Mouse (Mus musculus): Measurements from ENCODE around the gene Pfn3. TPM values are rescaled to one million over a fixed set of nuclear protein-coding genes. Genes with fewer than 3 reads are reported as not detected.

Gene Pfn3
- total and polyA plus RNA-seq, 3 experiments = not detected

GRCm38 (mm10) chr13:55369531-55370114 is 45.4 kb downstream of the Pfn3 start, which contains the start of gene Rgs14 (continued):
- TF ChIP-seq ELF1 (IDR thresholded peaks at IDR 0.05; ENCODE audit: low read depth, low read length) = peak; percentile 56
- TF ChIP-seq ETS1 (IDR thresholded peaks at IDR 0.05; ENCODE audit: low read depth, low read length) = peak; percentile 43; the same call in 1 of the 2 replicates
- TF ChIP-seq POLR2AphosphoS2 (IDR thresholded peaks at IDR 0.05; ENCODE audit: low read length) = no peak
- TF ChIP-seq MAFK (IDR thresholded peaks at IDR 0.05; ENCODE audit: borderline replicate concordance, low read depth, low read length) = no peak
- no peak for TF ChIP-seq ZC3H11A (IDR thresholded peaks at IDR 0.05; ENCODE audit: low read depth, low read length)
- peak; percentile 90 for TF ChIP-seq SIN3A (IDR thresholded peaks at IDR 0.05; ENCODE audit: low read length)
- TF ChIP-seq ZKSCAN1 (IDR thresholded peaks at IDR 0.05; ENCODE audit: low read depth, low read length) = no peak
- TF ChIP-seq MYC (IDR thresholded peaks at IDR 0.05; ENCODE audit: low read depth, low read length) = peak; percentile 65; the same call in 1 of the 2 replicates
- TF ChIP-seq UBTF (IDR thresholded peaks at IDR 0.05; ENCODE audit: borderline replicate concordance, insufficient read depth, low read depth, low read length) = no peak
- no peak for TF ChIP-seq E2F4 (IDR thresholded peaks at IDR 0.05; ENCODE audit: borderline replicate concordance, low read depth, low read length)
- TF ChIP-seq ZMIZ1 (IDR thresholded peaks at IDR 0.05; ENCODE audit: low read depth, low read length) = no peak
- TF ChIP-seq USF1 (IDR thresholded peaks at IDR 0.05; ENCODE audit: low read depth, low read length) = no peak
- TF ChIP-seq EP300 (IDR thresholded peaks at IDR 0.05; ENCODE audit: low read depth in 1 of 2, low read length in 2 of 2) = peak; percentile 41 to 48

GRCm38 (mm10) chr13:55368401-55368800 is 46.6 kb downstream of the Pfn3 start:
- Histone ChIP-seq H3K9me3 (replicated peaks; ENCODE audit: insufficient read depth, low read length) (no peaks in the 10 kb centered on the region), H3K27me3 (ENCODE audit: control insufficient read depth in 1 of 2, insufficient read depth in 2 of 2, low read length in 2 of 2) (no peaks in the 10 kb centered on the region), H3K4me1 (ENCODE audit: control insufficient read depth in 1 of 2, insufficient read depth in 2 of 2, low read length in 2 of 2) (peaks cover 3 to 46% of the 10 kb centered on the region in 2 experiments; a peak in 3 of 4 replicates), H3K4me3 (ENCODE audit: control insufficient read depth in 1 of 2, insufficient read depth in 1 of 2, low read depth in 2 of 2, low read length in 2 of 2) (no peak overlapping the region), H3K36me3 (ENCODE audit: control insufficient read depth in 1 of 2, insufficient read depth in 2 of 2, low read length in 2 of 2) (peaks cover 0 to 21% of the 10 kb centered on the region in 2 experiments; a peak in 2 of 4 replicates), H3K79me2 (ENCODE audit: control insufficient read depth, insufficient read depth, low read length, poor library complexity) (peaks cover 8% of the 10 kb centered on the region), H3K9ac (ENCODE audit: control insufficient read depth, low read depth, low read length, poor library complexity, severe bottlenecking) (no peak overlapping the region), H3K27ac (ENCODE audit: control insufficient read depth, low read depth, low read length) (no peak overlapping the region)
- no peak for TF ChIP-seq POLR2A (IDR thresholded peaks at IDR 0.05; ENCODE audit: control insufficient read depth in 1 of 2, insufficient read depth in 1 of 2, low read depth in 1 of 2, low read length in 2 of 2, poor library complexity in 1 of 2)
- TF ChIP-seq SMC3 (IDR thresholded peaks at IDR 0.05; ENCODE audit: low read depth, low read length) = peak; percentile 20; the same call in 1 of the 2 replicates
- TF ChIP-seq MAFK (IDR thresholded peaks at IDR 0.05; ENCODE audit: borderline replicate concordance, low read depth, low read length) = no peak
- peak in 1 of 3 experiments; percentile 24; a peak in 2 of 6 replicates for TF ChIP-seq CTCF (IDR thresholded peaks at IDR 0.05 in 2 of 3, conservative IDR thresholded peaks at IDR 0.05 in 1 of 3; ENCODE audit: control insufficient read depth in 1 of 3, insufficient read depth in 1 of 3, low read depth in 2 of 3, low read length in 3 of 3, poor library complexity in 1 of 3, severe bottlenecking in 1 of 3)
- no peak for TF ChIP-seq HCFC1 (IDR thresholded peaks at IDR 0.05; ENCODE audit: low read depth, low read length)
- peak; percentile 31 for DNase-seq (ENCODE audit: low read depth, low spot score)

Other genes starting within 250 kb of the Pfn3 start
- gene Nsd1, start 205.4 kb downstream of the Pfn3 start, total RNA-seq (2012; rRNA removed) = 10.0 and 13.3 TPM in 2 replicates
- 10 to 100 TPM in 1 of 2 experiments, 1 to 10 TPM in 1; 6.3 to 59.3 TPM for gene Nsd1, start 205.4 kb downstream of the Pfn3 start, polyA plus RNA-seq (2012; ENCODE audit: insufficient read depth in 1 of 2, insufficient read length in 2 of 2, low read depth in 1 of 2, low replicate concordance in 2 of 2, missing spikeins in 1 of 2)
- 203 and 263 TPM in 2 replicates for gene Prelid1, start 94.7 kb downstream of the Pfn3 start, total RNA-seq (2012; rRNA removed)
- gene Prelid1, start 94.7 kb downstream of the Pfn3 start, polyA plus RNA-seq (2012; ENCODE audit: insufficient read depth in 1 of 2, insufficient read length in 2 of 2, low read depth in 1 of 2, low replicate concordance in 2 of 2, missing spikeins in 1 of 2) = 100 to 1,000 TPM in 1 of 2 experiments, not detected in 1; 630 TPM
- gene Rab24, start 93.3 kb downstream of the Pfn3 start, total RNA-seq (2012; rRNA removed) = 74.3 and 75.8 TPM in 2 replicates
- gene Rab24, start 93.3 kb downstream of the Pfn3 start, polyA plus RNA-seq (2012; ENCODE audit: insufficient read depth in 1 of 2, insufficient read length in 2 of 2, low read depth in 1 of 2, low replicate concordance in 2 of 2, missing spikeins in 1 of 2) = 10 to 100 TPM in 1 of 2 experiments, not detected in 1; 71.0 TPM
- 3.9 and 4.7 TPM in 2 replicates for gene Mxd3, start 85.4 kb downstream of the Pfn3 start, total RNA-seq (2012; rRNA removed)
- 1 to 10 TPM in 1 of 2 experiments, not detected in 1; 9.3 TPM for gene Mxd3, start 85.4 kb downstream of the Pfn3 start, polyA plus RNA-seq (2012; ENCODE audit: insufficient read depth in 1 of 2, insufficient read length in 2 of 2, low read depth in 1 of 2, low replicate concordance in 2 of 2, missing spikeins in 1 of 2)
- 132 and 145 TPM in 2 replicates for gene Lman2, start 52.4 kb downstream of the Pfn3 start, total RNA-seq (2012; rRNA removed)
- gene Lman2, start 52.4 kb downstream of the Pfn3 start, polyA plus RNA-seq (2012; ENCODE audit: insufficient read depth in 1 of 2, insufficient read length in 2 of 2, low read depth in 1 of 2, low replicate concordance in 2 of 2, missing spikeins in 1 of 2) = 100 to 1,000 TPM in 1 of 2 experiments, 10 to 100 TPM in 1; 86.1 to 239 TPM
- 14.4 TPM in 2 replicates for gene Rgs14, start 45.5 kb downstream of the Pfn3 start, total RNA-seq (2012; rRNA removed)
- gene Rgs14, start 45.5 kb downstream of the Pfn3 start, polyA plus RNA-seq (2012; ENCODE audit: insufficient read depth in 1 of 2, insufficient read length in 2 of 2, low read depth in 1 of 2, low replicate concordance in 2 of 2, missing spikeins in 1 of 2) = 10 to 100 TPM in 1 of 2 experiments, not detected in 1; 20.5 TPM
- not detected in 2 replicates for gene Slc34a1, start 17.0 kb downstream of the Pfn3 start, total RNA-seq (2012; rRNA removed)
- not detected for gene Slc34a1, start 17.0 kb downstream of the Pfn3 start, polyA plus RNA-seq (2012; ENCODE audit: insufficient read depth in 1 of 2, insufficient read length in 2 of 2, low read depth in 1 of 2, low replicate concordance in 2 of 2, missing spikeins in 1 of 2)
- not detected in 2 replicates for gene F12, start 11.6 kb upstream of the Pfn3 start, total RNA-seq (2012; rRNA removed)
- not detected for gene F12, start 11.6 kb upstream of the Pfn3 start, polyA plus RNA-seq (2012; ENCODE audit: insufficient read depth in 1 of 2, insufficient read length in 2 of 2, low read depth in 1 of 2, low replicate concordance in 2 of 2, missing spikeins in 1 of 2)
- gene Grk6, start 29.8 kb upstream of the Pfn3 start, total RNA-seq (2012; rRNA removed) = 75.9 and 83.2 TPM in 2 replicates
- 10 to 100 TPM in 1 of 2 experiments, not detected in 1; 96.7 TPM for gene Grk6, start 29.8 kb upstream of the Pfn3 start, polyA plus RNA-seq (2012; ENCODE audit: insufficient read depth in 1 of 2, insufficient read length in 2 of 2, low read depth in 1 of 2, low replicate concordance in 2 of 2, missing spikeins in 1 of 2)
- gene Prr7, start 49.0 kb upstream of the Pfn3 start, total RNA-seq (2012; rRNA removed) = 2.4 and 2.7 TPM in 2 replicates
- 1 to 10 TPM in 1 of 2 experiments, not detected in 1; 8.7 TPM for gene Prr7, start 49.0 kb upstream of the Pfn3 start, polyA plus RNA-seq (2012; ENCODE audit: insufficient read depth in 1 of 2, insufficient read length in 2 of 2, low read depth in 1 of 2, low replicate concordance in 2 of 2, missing spikeins in 1 of 2)
- 0.04 and 0.10 TPM in 2 replicates for gene Dbn1, start 72.9 kb upstream of the Pfn3 start, total RNA-seq (2012; rRNA removed)
- under 1 TPM in 1 of 2 experiments, not detected in 1; 0.53 TPM for gene Dbn1, start 72.9 kb upstream of the Pfn3 start, polyA plus RNA-seq (2012; ENCODE audit: insufficient read depth in 1 of 2, insufficient read length in 2 of 2, low read depth in 1 of 2, low replicate concordance in 2 of 2, missing spikeins in 1 of 2)
- gene Pdlim7, start 98.4 kb upstream of the Pfn3 start, total RNA-seq (2012; rRNA removed) = 12.3 and 15.7 TPM in 2 replicates
- gene Pdlim7, start 98.4 kb upstream of the Pfn3 start, polyA plus RNA-seq (2012; ENCODE audit: insufficient read depth in 1 of 2, insufficient read length in 2 of 2, low read depth in 1 of 2, low replicate concordance in 2 of 2, missing spikeins in 1 of 2) = 10 to 100 TPM in 1 of 2 experiments, not detected in 1; 40.6 TPM
- 1.4 and 1.6 TPM in 2 replicates for gene Dok3, start 114.1 kb upstream of the Pfn3 start, total RNA-seq (2012; rRNA removed)
- 1 to 10 TPM in 1 of 2 experiments, not detected in 1; 4.3 TPM for gene Dok3, start 114.1 kb upstream of the Pfn3 start, polyA plus RNA-seq (2012; ENCODE audit: insufficient read depth in 1 of 2, insufficient read length in 2 of 2, low read depth in 1 of 2, low replicate concordance in 2 of 2, missing spikeins in 1 of 2)
- gene Ddx41, start 121.4 kb upstream of the Pfn3 start, total RNA-seq (2012; rRNA removed) = 58.5 and 61.6 TPM in 2 replicates
- gene Ddx41, start 121.4 kb upstream of the Pfn3 start, polyA plus RNA-seq (2012; ENCODE audit: insufficient read depth in 1 of 2, insufficient read length in 2 of 2, low read depth in 1 of 2, low replicate concordance in 2 of 2, missing spikeins in 1 of 2) = 10 to 100 TPM in 1 of 2 experiments, not detected in 1; 88.8 TPM
- 11.7 and 11.9 TPM in 2 replicates for gene Fam193b, start 155.9 kb upstream of the Pfn3 start, total RNA-seq (2012; rRNA removed)
- gene Fam193b, start 155.9 kb upstream of the Pfn3 start, polyA plus RNA-seq (2012; ENCODE audit: insufficient read depth in 1 of 2, insufficient read length in 2 of 2, low read depth in 1 of 2, low replicate concordance in 2 of 2, missing spikeins in 1 of 2) = 10 to 100 TPM in 1 of 2 experiments, not detected in 1; 38.7 TPM
- 185 and 222 TPM in 2 replicates for gene Tmed9, start 158.5 kb upstream of the Pfn3 start, total RNA-seq (2012; rRNA removed)
- 100 to 1,000 TPM in 1 of 2 experiments, not detected in 1; 218 TPM for gene Tmed9, start 158.5 kb upstream of the Pfn3 start, polyA plus RNA-seq (2012; ENCODE audit: insufficient read depth in 1 of 2, insufficient read length in 2 of 2, low read depth in 1 of 2, low replicate concordance in 2 of 2, missing spikeins in 1 of 2)
- gene B4galt7, start 184.7 kb upstream of the Pfn3 start, total RNA-seq (2012; rRNA removed) = 15.0 and 18.0 TPM in 2 replicates
- 10 to 100 TPM in 1 of 2 experiments, not detected in 1; 19.9 TPM for gene B4galt7, start 184.7 kb upstream of the Pfn3 start, polyA plus RNA-seq (2012; ENCODE audit: insufficient read depth in 1 of 2, insufficient read length in 2 of 2, low read depth in 1 of 2, low replicate concordance in 2 of 2, missing spikeins in 1 of 2)
- gene Caml, start 207.8 kb upstream of the Pfn3 start, total RNA-seq (2012; rRNA removed) = 33.5 and 42.5 TPM in 2 replicates
- 10 to 100 TPM in 1 of 2 experiments, not detected in 1; 47.1 TPM for gene Caml, start 207.8 kb upstream of the Pfn3 start, polyA plus RNA-seq (2012; ENCODE audit: insufficient read depth in 1 of 2, insufficient read length in 2 of 2, low read depth in 1 of 2, low replicate concordance in 2 of 2, missing spikeins in 1 of 2)
- gene Ddx46, start 219.8 kb upstream of the Pfn3 start, total RNA-seq (2012; rRNA removed) = 52.8 and 58.3 TPM in 2 replicates
- gene Ddx46, start 219.8 kb upstream of the Pfn3 start, polyA plus RNA-seq (2012; ENCODE audit: insufficient read depth in 1 of 2, insufficient read length in 2 of 2, low read depth in 1 of 2, low replicate concordance in 2 of 2, missing spikeins in 1 of 2) = 100 to 1,000 TPM in 1 of 2 experiments, 10 to 100 TPM in 1; 89.5 to 122 TPM

Data from MEL (cell line).